Mouse (Mus musculus): Measurements from ENCODE around the gene Cdk16. TPM values are rescaled to one million over a fixed set of nuclear protein-coding genes. Genes with fewer than 3 reads are reported as not detected.
"Not testable (repeated sequence)": the region's sequence is repeated elsewhere in the genome, so short reads cannot be mapped to it uniquely, and the experiment has no call there.

Gene Cdk16
- polyA plus RNA-seq, 1 experiment from 2014 or later: 141 TPM

- H3K4me2 ChIP-seq: no peak overlapping the region
- H3K27ac ChIP-seq (ENCODE audit: poor library complexity, severe bottlenecking): no peak overlapping the region
- no peak overlapping the region for H3K4me3 ChIP-seq
- H3K9me3 ChIP-seq (replicated peaks): no peaks in the 10 kb centered on the region
- no peak for ATAC-seq (ENCODE audit: insufficient number of reproducible peaks, low FRiP score)
- WGBS: 69% methylated on average over 3 of the region's 3 CpGs
- H3K27me3 ChIP-seq (replicated peaks): no peaks in the 10 kb centered on the region
- H3K36me3 ChIP-seq: peaks cover 39% of the 10 kb centered on the region
- peaks cover 25% of the 10 kb centered on the region; the same call in 1 of the 2 replicates for H3K4me1 ChIP-seq (replicated peaks)
- H3K9ac ChIP-seq: no peak overlapping the region
Measured at GRCm38 (mm10) chrX:20691566-20691965, 3.8 kb downstream of the Cdk16 start.

- H3K4me2 ChIP-seq: no peak overlapping the region
- peaks cover 44% of the 10 kb centered on the region for H3K36me3 ChIP-seq
- H3K9ac ChIP-seq: no peak overlapping the region
- no peaks in the 10 kb centered on the region for H3K9me3 ChIP-seq (replicated peaks)
- no peak for ATAC-seq (ENCODE audit: insufficient number of reproducible peaks, low FRiP score)
- peaks cover 22% of the 10 kb centered on the region; the same call in 1 of the 2 replicates for H3K4me1 ChIP-seq (replicated peaks)
- no peak overlapping the region for H3K4me3 ChIP-seq
- WGBS: 84% methylated on average over 1 of the region's 1 CpGs
- H3K27me3 ChIP-seq (replicated peaks): no peaks in the 10 kb centered on the region
- H3K27ac ChIP-seq (ENCODE audit: poor library complexity, severe bottlenecking): no peak overlapping the region
Measured at GRCm38 (mm10) chrX:20692616-20693015, 4.9 kb downstream of the Cdk16 start.

GRCm38 (mm10) chrX:20695842-20696241 is 8.1 kb downstream of the Cdk16 start:
- Histone ChIP-seq H3K27ac (ENCODE audit: poor library complexity, severe bottlenecking) (no peak overlapping the region), H3K9ac (no peak overlapping the region), H3K4me3 (no peak overlapping the region), H3K4me2 (no peak overlapping the region), H3K9me3 (replicated peaks) (no peaks in the 10 kb centered on the region), H3K36me3 (peaks cover 62% of the 10 kb centered on the region), H3K27me3 (replicated peaks) (no peaks in the 10 kb centered on the region), H3K4me1 (replicated peaks) (0 out of 2 replicates have a peak, but pooled peaks cover 7% of the 10 kb centered on the region)
- 83% methylated on average over 4 of the region's 4 CpGs for WGBS
- no peak for ATAC-seq (ENCODE audit: insufficient number of reproducible peaks, low FRiP score)

- peaks cover 11% of the 10 kb centered on the region for H3K36me3 ChIP-seq
- ATAC-seq (ENCODE audit: insufficient number of reproducible peaks, low FRiP score): no peak; the same call in 1 of the 2 replicates
- H3K9ac ChIP-seq: peak within 1 kb of the TSS; percentile 77
- H3K27me3 ChIP-seq (replicated peaks): no peaks in the 10 kb centered on the region
- H3K27ac ChIP-seq (ENCODE audit: poor library complexity, severe bottlenecking): peak within 1 kb of the TSS; percentile 95
- H3K4me1 ChIP-seq (replicated peaks): no peaks in the 10 kb centered on the region
- H3K9me3 ChIP-seq (replicated peaks): no peaks in the 10 kb centered on the region
- 14% methylated on average over 32 of the region's 32 CpGs for WGBS
- H3K4me3 ChIP-seq: peak within 1 kb of the TSS; percentile 62
- peak within 1 kb of the TSS; percentile 58 for H3K4me2 ChIP-seq
Measured at GRCm38 (mm10) chrX:20703741-20704290, 16.1 kb downstream of the Cdk16 start, which contains the start of gene Usp11. Gene Usp11, plus strand, starts transcription at chrX:20703906.

GRCm38 (mm10) chrX:20704295-20705082 is 16.7 kb downstream of the Cdk16 start:
- Histone ChIP-seq H3K4me1 (replicated peaks) (no peaks in the 10 kb centered on the region), H3K4me2 (peak overlapping the region; percentile 58), H3K4me3 (peak overlapping the region; percentile 62), H3K9me3 (replicated peaks) (no peaks in the 10 kb centered on the region), H3K9ac (peak overlapping the region; percentile 77), H3K36me3 (peaks cover 4% of the 10 kb centered on the region; the same call in 1 of the 2 replicates), H3K27me3 (replicated peaks) (no peaks in the 10 kb centered on the region), H3K27ac (ENCODE audit: poor library complexity, severe bottlenecking) (peak overlapping the region; percentile 95)
- ATAC-seq (ENCODE audit: insufficient number of reproducible peaks, low FRiP score): peak; percentile 95
- 9% methylated on average over 32 of the region's 32 CpGs for WGBS

- no peaks in the 10 kb centered on the region for H3K27me3 ChIP-seq (replicated peaks)
- H3K9ac ChIP-seq: no peak overlapping the region
- H3K4me1 ChIP-seq (replicated peaks): no peaks in the 10 kb centered on the region
- H3K36me3 ChIP-seq: no peaks in the 10 kb centered on the region
- no peak overlapping the region for H3K27ac ChIP-seq (ENCODE audit: poor library complexity, severe bottlenecking)
- peak overlapping the region; percentile 30; the same call in 1 of the 2 replicates for H3K4me3 ChIP-seq
- H3K9me3 ChIP-seq (replicated peaks): no peaks in the 10 kb centered on the region
- no peak for ATAC-seq (ENCODE audit: insufficient number of reproducible peaks, low FRiP score)
- no peak overlapping the region for H3K4me2 ChIP-seq
- WGBS: 37% methylated on average over 3 of the region's 3 CpGs
Measured at GRCm38 (mm10) chrX:20705083-20705402, 17.3 kb downstream of the Cdk16 start.

- no peaks in the 10 kb centered on the region for H3K27me3 ChIP-seq (replicated peaks)
- no peak overlapping the region for H3K4me3 ChIP-seq
- no peak overlapping the region for H3K9ac ChIP-seq
- H3K9me3 ChIP-seq (replicated peaks): no peaks in the 10 kb centered on the region
- WGBS: 65% methylated on average over 5 of the region's 5 CpGs
- no peaks in the 10 kb centered on the region for H3K36me3 ChIP-seq
- no peak overlapping the region for H3K4me2 ChIP-seq
- H3K4me1 ChIP-seq (replicated peaks): no peaks in the 10 kb centered on the region
- no peak overlapping the region for H3K27ac ChIP-seq (ENCODE audit: poor library complexity, severe bottlenecking)
- ATAC-seq (ENCODE audit: insufficient number of reproducible peaks, low FRiP score): no peak
Measured at GRCm38 (mm10) chrX:20728681-20729080, 40.9 kb downstream of the Cdk16 start.

- peak overlapping the region; percentile 16 for H3K4me2 ChIP-seq
- not testable (repeated sequence) for H3K9me3 ChIP-seq (replicated peaks); H3K27ac ChIP-seq (ENCODE audit: poor library complexity, severe bottlenecking); H3K4me3 ChIP-seq; H3K36me3 ChIP-seq; H3K9ac ChIP-seq; H3K4me1 ChIP-seq (replicated peaks); ATAC-seq (ENCODE audit: insufficient number of reproducible peaks, low FRiP score); H3K27me3 ChIP-seq (replicated peaks)
- WGBS: 48% methylated on average over 10 of the region's 10 CpGs
Measured at GRCm38 (mm10) chrX:20730048-20730447, 42.3 kb downstream of the Cdk16 start.

- Histone ChIP-seq H3K4me2 (no peak overlapping the region), H3K4me1 (replicated peaks) (no peaks in the 10 kb centered on the region), H3K27me3 (replicated peaks) (no peaks in the 10 kb centered on the region), H3K4me3 (no peak overlapping the region), H3K36me3 (no peaks in the 10 kb centered on the region), H3K9me3 (replicated peaks) (no peaks in the 10 kb centered on the region), H3K9ac (no peak overlapping the region), H3K27ac (ENCODE audit: poor library complexity, severe bottlenecking) (no peak overlapping the region)
- no peak for ATAC-seq (ENCODE audit: insufficient number of reproducible peaks, low FRiP score)
- 81% methylated on average over 4 of the region's 4 CpGs for WGBS
Measured at GRCm38 (mm10) chrX:20736479-20736878, 48.7 kb downstream of the Cdk16 start.

GRCm38 (mm10) chrX:20748829-20749228 is 61.1 kb downstream of the Cdk16 start:
- no peaks in the 10 kb centered on the region for H3K4me1 ChIP-seq (replicated peaks)
- ATAC-seq (ENCODE audit: insufficient number of reproducible peaks, low FRiP score): no peak
- H3K9me3 ChIP-seq (replicated peaks): no peaks in the 10 kb centered on the region
- no peak overlapping the region for H3K4me2 ChIP-seq
- no peaks in the 10 kb centered on the region for H3K27me3 ChIP-seq (replicated peaks)
- H3K36me3 ChIP-seq: no peaks in the 10 kb centered on the region
- H3K27ac ChIP-seq (ENCODE audit: poor library complexity, severe bottlenecking): no peak overlapping the region
- WGBS: 61% methylated on average over 2 of the region's 2 CpGs
- no peak overlapping the region for H3K4me3 ChIP-seq
- no peak overlapping the region for H3K9ac ChIP-seq
